Mouse (Mus musculus) cerebellum, adult (tissue): ENCODE data around the gene Cacng8.

Source experiments
- ATAC-seq: cut with Nextera tagmentation; 2 replicates; pipeline ENCODE4 v1.9.2; 2017; ENCODE audit warnings: mild to moderate bottlenecking, moderate library complexity, mixed read lengths; ENCODE audit not compliant: insufficient number of reproducible peaks, low FRiP score, low TSS enrichment

Gene Cacng8

DNA sequence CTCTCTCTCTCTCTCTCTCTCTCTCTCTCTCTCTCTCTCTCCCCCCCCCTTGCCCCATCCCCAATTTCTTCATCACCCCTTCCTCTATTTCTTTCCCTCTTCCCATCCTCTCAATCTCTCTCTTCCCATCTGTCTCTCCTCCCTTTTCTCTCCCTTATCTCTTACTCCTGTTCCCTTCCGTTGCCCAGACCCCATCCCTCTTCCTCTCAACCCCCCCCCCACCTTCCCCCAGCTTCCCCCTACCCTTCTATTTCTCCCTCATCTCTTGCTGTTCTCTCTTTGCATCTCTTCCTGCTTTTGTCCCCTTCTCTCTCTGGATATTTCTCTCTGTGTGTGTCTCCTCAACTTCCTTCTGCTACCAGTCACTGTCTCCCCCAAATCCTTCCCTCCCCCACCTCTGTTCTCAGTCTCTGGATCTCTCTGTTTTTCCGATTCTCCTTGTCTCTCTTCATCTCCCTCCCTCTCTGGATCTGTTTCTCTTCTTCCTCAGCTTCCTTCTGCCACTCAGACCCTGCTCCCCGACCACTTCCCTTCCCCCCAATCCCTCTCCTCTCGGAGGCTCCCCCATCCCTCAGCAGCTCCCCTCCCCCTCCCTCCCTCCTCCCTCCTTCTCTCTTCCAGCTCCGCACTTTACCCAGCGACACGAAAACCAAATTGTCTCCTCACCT lies at the start of gene Cacng8:
Gene Cacng8 (plus strand): TSS at position 271 of the 668 bp plus-strand sequence.
- ATAC-seq, result no peak

DNA sequence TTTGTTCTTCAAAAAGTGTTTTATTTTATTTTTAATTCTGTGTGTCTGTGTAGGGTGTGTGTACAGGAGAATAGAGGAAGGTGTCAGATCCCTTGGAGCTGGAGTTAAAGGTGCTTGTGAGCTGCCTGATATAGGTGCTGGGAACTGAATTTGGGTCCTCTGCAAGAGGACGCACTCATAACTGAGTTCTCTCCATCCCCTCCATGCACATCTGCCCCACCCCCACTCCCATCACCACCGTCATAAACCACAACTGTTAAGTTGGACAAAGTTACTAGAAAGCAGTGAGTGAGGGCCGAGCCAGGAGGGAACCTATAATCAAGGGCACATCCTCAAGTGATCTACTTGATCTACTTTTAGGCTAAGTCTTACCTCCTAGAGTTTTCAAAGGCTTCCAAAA lies 46.6 kb upstream of the Cacng8 start:
- no peak for ATAC-seq

DNA sequence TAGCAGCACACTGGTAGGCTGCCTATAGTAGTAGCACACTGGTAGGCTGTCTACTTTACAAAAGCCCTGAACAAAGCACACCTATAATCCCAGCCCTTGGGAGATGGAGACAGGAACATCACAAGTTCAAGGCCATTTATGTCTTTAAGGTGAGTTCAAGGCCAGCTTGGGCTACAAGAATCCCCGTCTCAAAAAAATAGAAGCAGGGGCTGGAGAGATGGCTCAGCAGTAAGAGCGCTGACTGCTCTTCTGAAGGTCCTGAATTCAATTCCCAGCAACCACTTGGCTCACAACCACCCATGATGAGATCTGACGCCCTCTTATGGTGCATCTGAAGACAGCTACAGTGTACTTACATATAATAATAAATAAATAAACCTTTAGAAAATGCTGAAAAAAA lies 45.2 kb upstream of the Cacng8 start:
- no peak for ATAC-seq

DNA sequence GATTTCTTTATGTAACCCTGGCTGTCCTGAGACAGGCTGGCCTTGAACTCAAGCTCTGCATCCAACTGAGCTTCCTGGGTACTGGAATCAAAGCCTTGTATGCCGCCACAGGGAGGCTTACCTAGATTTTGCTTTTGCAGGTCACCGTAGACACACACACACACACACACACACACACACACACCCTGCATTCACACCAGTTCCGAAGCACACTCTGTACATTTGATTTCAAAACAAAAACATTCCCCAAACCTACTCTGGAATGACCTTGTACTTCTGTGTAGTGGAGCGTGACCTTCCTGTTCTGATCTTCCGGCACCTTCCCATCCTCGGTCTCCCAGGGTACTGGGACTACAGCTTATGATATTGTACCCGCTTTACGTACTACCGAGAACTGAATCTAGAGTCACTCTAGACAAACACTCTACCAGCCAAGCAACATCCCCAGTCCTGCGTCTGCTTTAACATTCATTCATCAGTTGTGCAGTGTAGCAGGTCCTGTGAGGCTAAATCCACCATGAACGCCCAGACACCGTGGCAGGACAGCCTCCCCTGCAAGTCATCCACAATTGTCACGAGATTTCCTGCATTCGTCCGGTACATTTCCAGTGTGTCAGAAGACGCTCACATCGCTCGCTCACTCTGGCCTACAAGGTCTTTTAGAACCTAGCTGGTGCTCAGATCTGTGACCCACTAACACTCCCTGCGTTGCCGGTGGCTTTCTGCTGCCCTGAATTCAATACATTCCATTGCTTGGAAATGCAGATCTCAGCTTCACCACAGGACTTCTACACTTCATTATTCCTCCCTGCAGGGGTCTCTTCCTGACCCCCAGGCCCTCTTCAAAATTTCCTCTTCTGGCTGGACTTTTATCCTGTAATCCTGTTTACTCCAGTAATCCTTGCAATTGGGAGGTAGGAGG lies 42.9 kb upstream of the Cacng8 start:
- ATAC-seq, result no peak

DNA sequence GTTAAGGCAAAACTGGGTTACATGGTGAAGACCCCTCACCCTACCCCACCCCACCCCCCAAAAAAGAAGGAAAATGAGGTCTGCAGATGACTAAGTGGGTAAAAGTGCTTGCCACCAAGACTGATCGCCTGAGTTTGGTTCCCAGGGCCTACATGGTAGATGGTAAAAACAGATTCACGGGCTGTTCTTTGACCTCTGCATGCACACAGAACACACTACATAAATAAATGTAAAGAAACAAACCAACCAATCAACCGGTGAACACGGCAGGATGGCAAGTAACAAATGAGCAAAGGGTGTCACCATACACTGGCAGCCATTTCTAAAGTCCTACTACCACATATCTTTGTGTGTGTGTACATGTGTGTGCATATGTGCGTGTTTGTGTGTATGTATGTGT lies 42.2 kb upstream of the Cacng8 start:
- ATAC-seq, result no peak

DNA sequence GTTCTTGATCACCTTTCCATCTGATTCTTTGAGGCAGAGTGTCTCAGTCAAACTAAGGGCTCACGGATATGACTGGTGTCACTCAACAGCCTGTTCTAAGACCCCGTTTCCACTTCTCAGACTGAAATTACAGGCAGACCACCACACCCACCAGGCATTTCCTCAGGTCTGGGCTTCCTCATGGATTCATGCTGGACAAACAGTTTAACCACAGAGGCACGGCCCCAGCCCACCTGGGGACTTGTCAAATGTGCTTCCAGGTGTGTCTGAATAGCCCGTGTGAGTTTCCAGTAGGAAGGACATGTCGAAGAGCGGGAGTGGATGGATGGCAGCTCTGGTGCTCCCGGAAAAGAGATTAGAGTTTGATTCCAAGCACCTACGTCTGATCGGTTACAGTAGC lies 40.7 kb upstream of the Cacng8 start:
- ATAC-seq, result no peak

DNA sequence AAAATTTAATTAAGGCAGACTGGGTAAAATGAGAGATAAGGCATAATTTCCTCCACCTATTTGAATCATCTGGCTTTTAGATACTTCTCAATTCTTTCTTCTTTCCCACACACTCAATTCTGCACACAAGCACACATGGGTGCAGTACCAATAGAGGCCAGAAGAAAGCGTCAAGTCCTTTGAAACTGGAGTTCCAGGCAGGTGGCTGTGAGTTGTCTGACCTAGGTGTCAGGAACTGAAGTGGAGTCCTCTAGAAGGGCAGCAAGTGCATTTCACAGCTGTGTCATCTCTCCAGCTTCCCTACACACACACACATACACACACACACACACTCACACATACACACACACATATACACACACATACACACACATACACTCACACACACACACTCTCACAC lies 38.9 kb upstream of the Cacng8 start:
- ATAC-seq, result no peak

DNA sequence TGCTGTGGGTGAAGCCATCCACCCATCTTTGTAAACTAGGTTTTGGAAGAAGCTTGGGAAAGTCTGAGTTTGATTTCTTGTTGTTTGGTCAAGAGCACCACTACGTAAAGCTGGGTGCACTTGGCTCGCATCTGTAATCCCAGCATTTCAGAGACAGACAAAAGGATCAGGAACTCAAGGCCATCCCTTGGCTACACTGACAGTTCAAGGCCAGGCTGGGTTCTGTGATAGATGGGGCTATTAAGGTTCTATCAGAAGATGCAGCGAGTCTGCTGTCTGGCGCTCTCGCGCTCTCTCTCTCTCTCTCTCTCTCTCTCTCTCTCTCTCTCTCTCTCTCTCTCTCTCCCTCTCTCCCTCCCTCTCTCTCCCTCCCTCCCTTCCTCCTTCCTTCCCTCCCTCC lies 35.6 kb upstream of the Cacng8 start:
- ATAC-seq, result no peak

DNA sequence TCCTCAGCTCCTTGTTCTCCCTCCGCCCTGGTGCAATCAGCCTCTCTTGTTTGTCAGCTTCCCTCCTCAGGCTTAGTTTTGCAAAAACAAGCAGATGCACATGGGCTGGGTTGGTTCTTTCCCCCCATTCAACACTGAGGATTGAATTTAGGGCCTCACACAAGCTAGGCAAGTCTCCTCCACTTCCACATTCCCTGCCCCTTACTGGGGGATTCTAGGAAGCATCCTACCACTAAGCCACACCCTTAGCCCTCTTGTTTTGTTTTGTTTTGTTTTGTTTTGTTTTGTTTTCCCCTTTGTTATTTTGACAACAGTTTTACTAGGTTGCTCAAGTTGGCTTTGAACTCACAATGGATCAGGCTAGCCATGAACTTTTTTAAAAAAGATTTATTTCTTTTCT lies 29.8 kb upstream of the Cacng8 start:
- ATAC-seq, result no peak

DNA sequence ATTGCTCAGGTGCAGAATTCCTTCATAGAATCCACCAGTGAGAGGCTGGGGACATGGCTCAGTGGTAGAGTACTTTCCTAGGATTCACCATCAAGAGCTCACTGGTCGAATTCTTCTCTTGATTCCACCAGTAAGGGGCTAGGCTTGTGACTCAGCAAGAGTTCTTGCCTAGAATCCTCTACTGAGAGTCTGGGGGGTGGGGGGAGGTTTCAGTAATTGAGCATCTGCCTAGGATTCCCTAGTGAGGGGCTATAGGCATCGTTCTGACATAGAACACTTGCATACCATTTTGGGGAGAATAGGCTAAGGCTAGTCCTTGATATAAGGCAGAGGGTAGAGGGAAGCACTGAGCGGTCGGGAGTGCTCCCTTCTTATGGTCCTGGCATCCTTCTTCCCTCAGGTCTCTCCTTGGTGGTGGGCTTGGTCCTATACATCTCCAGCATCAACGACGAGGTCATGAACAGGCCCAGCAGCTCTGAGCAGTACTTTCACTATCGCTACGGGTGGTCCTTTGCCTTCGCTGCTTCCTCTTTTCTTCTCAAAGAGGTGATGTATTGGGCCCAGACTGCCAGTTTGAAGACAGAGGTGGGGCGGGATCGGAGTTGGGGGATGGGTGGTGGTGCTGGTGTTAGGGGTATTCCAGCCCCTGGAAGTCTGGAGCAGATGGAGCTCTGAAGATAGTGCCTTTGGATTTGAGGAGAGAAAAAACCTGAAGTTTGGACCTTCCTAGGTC lies 24.8 kb upstream of the Cacng8 start:
- no peak for ATAC-seq

DNA sequence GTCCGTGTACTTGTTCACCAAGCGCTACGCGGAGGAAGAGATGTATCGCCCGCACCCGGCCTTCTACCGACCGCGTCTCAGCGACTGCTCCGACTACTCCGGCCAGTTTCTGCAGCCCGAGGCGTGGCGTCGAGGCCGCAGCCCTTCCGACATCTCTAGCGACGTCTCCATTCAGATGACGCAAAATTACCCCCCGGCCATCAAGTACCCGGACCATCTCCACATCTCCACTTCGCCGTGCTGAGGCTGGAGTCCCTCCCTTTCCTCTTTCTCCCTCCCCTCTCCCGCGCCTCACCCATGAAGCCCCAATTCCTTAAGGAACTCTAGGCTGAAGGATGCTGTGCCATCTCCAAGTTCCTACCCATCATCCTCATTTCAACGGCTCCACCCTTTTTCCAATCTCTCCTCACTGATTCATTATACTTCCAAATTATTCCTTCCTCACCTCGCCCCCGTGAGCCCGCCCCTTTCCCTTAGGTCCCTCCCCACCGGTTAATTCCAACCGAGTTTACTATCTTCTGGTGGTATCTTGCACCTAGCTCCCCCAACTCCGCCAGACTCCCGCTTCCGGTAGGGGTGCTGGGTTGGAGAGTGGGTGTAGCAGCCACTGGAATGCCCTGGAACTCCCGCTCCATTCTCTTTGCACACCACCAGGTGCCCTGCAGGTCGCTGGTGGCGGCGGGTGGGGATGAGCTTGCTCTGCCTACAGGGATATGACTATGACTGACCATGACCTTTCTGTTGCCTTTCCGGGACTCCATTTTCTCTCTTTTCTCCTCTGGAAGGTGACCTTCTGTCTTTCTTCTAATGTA lies 23.6 kb upstream of the Cacng8 start:
- no peak for ATAC-seq

DNA sequence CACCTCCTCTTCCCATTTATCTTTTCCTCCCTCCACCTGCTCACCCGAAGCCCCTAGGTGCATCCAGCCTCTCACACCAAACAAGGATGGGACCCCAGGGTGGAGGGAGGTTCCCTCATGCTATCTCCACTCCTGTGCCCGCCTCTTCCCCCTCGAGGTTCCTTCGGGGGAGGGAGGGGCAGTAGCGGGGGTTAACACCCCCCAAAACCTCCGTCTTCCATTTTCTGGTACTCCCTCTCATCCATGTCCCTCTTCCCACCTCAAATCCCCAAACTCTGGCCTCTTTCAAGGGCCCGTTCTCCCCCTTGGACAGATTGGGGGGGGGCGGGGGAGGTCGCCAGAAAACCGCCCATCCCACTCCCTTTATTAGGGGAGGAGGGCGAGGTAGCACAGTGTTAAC lies 22.9 kb upstream of the Cacng8 start:
- no peak for ATAC-seq

DNA sequence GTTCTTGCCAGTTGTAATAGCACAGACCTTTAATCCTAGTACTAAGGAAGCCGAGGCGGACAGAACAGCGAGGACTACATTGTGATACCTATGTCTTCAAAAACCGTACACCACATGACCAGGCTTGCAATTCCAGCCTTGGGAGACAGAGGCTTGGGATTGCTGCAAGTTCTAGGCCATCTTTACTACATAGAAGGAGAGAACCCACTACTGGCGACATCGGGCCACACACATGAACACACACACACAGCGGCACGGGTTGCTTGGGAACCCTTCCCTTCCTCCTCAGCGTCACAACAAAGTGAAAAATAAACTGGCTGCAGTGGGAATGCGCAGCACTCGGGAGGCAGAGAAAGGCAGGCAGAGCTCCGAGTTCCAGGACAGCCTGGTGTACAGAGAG lies 22.2 kb upstream of the Cacng8 start:
- no peak for ATAC-seq

DNA sequence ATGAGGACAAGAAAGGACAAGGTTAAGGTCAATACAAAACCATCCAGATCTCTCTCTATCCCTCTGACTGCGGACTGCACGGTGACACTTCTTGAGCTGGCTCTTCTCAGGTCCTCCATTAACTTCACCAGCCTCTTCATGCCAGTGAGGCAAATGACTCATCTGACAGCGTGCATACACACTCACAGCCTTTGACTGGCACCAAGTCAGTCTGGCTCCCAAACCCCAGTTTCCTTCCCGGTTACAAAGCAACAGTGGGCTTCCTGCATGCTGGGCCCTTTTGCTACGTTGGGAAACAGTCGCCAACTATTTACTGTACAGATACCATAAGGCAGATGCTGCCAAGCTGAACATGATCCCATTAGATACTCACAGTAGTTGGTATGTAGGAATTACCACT lies 21.3 kb upstream of the Cacng8 start:
- no peak for ATAC-seq

DNA sequence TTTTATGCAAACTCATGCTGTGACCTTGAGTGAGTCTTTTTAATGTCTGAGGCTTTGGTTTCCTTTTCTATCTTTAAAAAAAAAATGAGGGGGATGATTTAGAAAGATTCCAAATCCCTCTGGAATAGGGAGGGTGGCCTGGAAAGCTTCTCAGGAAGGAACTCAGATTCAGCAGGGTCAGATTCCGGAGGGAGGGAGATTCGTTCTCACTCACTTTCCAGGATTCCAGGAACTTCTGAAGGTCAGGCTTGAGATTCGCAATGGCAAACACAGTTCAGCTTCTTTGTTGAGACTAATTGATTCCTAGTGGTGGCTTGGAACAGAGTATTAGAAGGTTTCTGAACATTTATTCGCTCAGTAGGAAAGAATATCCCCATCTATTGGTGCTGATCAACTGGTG lies 20.1 kb upstream of the Cacng8 start:
- ATAC-seq, result no peak

DNA sequence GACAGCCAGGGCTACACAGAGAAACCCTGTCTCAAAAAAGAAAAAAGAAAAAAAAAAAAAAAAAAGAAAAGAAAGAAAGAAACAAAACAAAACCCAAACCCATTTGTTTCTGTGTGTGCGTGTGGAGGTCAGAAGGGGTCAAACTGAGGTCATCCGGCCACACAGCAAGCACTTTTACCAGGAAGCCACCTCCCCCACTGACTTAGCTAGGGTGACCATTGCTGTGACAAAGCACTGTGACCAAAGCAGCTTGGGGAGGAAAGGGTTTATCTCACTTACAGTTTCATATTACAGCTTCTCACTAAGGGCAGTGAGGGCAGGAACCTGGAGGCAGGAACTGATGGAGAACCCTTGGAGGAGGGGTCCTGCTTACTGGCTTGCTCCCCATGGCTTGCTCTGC lies 18.1 kb upstream of the Cacng8 start:
- ATAC-seq, result no peak

DNA sequence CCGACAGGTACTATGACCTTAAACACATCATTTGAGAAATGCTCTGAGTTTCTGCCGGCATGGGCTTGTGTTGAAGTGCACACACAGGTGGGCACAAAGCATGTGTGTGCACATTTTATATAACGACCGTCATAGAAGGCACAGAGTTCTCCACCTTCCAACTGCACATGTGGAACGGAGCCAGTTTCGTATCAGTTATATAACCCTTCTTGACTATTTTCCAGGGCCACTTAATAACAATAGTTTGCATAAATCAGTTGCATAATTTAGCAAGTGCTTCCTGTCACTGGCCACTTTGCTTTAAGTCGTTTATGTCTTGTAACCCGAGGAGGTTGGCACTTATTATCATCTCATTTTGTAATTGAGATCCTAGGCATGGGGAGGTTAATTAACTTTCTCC lies 16.7 kb upstream of the Cacng8 start:
- ATAC-seq, result no peak

DNA sequence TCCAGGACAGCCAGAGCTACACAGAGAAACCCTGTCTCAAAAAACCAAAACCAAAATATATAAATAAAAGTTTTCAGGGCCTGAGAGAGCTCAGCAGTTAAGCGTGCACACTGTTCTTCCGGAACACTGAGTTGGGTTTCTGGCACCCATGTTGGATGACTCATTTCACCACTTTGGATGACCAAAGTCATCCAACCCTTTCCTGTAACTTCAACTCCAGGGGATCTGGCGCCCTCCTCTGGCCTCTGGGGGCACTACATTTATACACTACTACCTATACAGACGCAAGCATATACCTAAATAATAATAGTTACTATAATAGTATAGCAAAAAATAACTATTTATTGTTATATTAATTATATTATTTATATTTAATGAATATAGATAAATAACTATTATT lies 13.7 kb upstream of the Cacng8 start:
- no peak for ATAC-seq

DNA sequence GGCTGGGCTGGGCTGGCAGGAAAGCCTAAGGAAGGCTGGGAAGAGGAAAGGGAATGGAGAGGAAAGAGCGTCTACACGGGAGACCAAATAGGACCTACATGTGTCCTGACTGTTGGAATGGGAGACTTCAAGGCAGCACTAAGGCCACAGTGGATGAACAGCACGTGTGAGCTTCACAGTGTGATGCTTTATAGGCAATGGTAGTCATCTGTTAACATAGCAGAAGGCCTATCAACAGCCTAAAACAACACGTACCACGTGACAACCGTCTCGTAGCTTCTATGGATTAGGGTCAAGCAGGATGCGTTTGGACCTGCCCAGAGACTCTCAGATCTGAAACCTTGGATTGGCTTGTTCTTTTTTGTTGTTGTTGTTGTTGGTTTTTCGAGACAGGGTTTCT lies 8.4 kb upstream of the Cacng8 start:
- no peak for ATAC-seq

DNA sequence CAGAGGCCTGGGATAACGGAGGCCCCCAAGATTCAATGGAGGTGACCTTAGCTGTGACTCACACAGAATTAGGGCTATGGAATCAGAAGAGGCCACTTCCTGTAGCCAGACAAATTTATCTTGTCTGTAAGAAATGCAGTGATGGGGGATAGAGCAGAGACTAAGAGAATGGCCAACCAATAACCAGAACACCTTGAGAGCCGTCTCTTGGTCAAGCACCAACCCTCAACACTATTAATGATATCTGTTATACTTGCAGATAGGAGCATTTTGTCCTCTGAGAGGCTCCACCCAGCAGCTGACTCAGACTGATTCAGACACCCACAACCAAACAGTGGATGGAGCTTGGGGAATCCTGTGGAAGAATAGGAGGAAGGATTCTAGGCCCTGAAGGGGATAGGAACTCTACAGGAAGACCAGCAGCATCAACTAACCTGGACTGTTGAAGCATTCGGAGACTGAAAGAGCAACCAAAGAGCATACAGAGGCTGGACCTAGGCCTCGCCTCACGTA lies 5.6 kb upstream of the Cacng8 start:
- no peak for ATAC-seq
